Mouse (Mus musculus): ENCODE measurements around the gene Phpt1.
"Not testable (repeated sequence)": the region's sequence is repeated elsewhere in the genome, so short reads cannot be mapped to it uniquely, and the experiment has no call there.

The Phpt1 gene

GRCm38 (mm10) chr2:25560551-25560950, 14.5 kb downstream of the Phpt1 start:
- DNase-seq (ENCODE audit: low spot score) = no peak

- DNase-seq (ENCODE audit: low spot score) = no peak
Observed at GRCm38 (mm10) chr2:25558774-25559173, 16.2 kb downstream of the Phpt1 start.

GRCm38 (mm10) chr2:25557964-25558360, 17.1 kb downstream of the Phpt1 start:
- no peak for DNase-seq (ENCODE audit: low spot score)

GRCm38 (mm10) chr2:25557221-25557963, 17.6 kb downstream of the Phpt1 start, which contains the start of gene Edf1:
Gene Edf1, plus strand, starts transcription at chr2:25557847.
- DNase-seq (ENCODE audit: low spot score) = peak; percentile 87

DNA sequence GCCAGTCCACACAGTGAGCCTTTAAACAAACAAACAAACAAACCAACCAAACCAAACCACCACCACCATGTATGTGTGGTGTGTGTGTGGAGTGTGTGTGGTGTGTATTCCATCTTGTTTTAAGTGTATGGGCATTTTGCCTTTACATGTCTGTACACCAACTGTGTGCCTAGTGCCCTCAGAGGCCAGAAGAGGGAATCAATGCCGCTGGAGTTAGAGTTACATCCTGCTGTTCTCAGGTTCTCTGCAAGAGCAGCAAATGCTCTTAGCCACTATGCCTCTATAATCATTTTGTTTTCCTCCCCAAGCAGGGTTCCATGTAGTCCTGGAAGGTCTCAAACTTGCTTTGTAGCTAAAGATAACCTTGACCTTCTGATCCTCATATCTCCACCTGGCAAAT, 18.7 kb downstream of the Phpt1 start:
- DNase-seq (ENCODE audit: low spot score) = no peak

GRCm38 (mm10) chr2:25555479-25555878, 19.5 kb downstream of the Phpt1 start:
- DNase-seq (ENCODE audit: low spot score) = not testable (repeated sequence)

GRCm38 (mm10) chr2:25553171-25553786, 21.7 kb downstream of the Phpt1 start:
- not testable (repeated sequence) for DNase-seq (ENCODE audit: low spot score)

DNA sequence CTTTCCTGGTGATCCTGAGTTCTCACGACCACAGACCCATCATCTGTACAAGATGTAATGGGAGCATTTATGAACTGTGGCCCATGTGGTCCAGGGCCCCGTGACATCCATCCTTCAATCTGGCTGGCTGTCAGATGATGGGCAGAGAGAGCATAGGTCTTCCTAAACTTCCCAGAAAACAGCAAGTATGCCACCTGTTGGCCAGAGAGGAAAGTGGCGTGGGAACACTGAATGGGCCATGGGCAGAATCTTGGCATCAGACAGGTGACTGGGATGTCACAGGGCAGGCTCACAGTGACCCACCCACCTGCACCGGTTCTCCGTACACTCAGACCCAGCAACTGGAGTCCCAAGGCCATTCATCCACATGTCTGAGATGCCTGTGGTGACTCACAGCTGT, 23.8 kb downstream of the Phpt1 start:
- DNase-seq (ENCODE audit: low spot score) = peak; percentile 27

GRCm38 (mm10) chr2:25549021-25549991, 25.7 kb downstream of the Phpt1 start:
- DNase-seq (ENCODE audit: low spot score) = peak; percentile 17

GRCm38 (mm10) chr2:25546811-25547491, 28.1 kb downstream of the Phpt1 start, which contains the start of gene Traf2:
Gene Traf2, minus strand, starts transcription at chr2:25546940.
- DNase-seq (ENCODE audit: low spot score) = peak; percentile 96

DNA sequence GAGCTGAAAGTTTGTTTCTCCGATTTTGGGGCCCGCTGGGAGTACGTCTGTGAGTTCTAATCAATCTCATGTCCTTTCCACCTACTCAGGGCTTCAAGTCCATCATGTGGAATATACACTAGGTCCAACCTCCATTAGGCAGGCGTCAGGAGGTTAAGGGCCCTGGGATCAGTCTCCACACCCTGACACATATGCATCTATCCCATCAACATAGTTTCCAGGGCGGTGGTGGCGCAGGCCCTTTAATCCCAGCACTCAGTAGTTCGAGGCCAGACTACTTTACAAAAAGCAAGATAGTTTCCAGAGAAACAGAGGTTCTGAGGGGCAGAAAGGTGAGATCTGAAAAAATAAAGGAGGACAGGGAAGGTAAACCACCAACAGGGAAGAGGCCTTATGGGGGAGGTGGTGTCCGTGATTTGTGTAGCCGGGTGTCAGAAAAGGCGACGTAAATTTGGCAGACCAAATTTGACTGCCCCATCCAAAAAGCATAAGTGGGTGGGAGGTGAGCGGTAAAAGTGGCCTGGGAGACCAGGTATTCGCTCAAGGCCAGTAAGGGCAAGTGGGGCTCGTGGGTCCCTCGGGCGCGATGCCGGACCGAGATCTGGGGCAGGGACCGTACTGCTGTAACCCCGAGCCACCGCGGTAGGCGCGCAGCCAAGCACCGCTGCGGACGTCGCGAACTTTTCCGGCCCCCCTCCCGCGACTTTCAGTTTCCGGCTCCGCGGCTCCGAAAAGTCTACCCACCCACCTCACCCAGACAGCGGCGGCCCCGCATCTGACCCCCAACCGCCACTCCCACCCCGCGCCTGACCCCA, 28.8 kb downstream of the Phpt1 start:
- peak; percentile 11 for DNase-seq (ENCODE audit: low spot score)

DNA sequence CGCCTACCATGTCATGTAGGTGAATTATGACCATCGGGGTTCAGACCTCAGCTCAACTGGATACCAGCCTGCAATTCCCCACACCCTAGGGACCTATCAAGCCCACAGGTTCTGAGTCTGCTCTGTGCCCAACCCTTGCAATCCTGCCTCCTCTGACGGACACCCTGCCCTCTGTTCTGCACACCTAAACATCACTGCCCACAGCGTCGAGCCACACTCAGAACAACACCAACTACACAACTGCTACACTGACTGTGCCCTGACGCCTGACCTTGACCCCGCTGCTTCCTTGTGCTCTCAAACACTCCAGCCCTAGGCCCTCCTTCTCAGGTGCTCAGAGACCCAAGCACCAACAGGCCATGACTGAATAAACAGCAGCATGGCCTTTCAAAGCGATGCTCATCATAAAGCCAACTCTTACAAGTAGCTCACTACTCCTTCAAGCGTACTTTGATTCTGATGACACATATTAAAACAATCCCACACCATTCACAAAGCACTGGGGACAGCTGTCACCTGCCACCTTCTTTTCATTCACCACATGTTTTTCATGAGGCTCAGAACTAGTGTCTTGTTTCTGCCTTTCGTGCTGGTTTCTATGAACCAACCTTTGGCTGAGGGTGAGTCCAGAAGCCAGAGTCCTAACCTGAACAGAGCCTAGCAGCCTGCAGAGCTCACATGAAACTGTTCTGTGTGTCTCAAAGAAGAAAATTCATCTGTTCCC, 33.2 kb downstream of the Phpt1 start:
- no peak for DNase-seq (ENCODE audit: low spot score)

DNA sequence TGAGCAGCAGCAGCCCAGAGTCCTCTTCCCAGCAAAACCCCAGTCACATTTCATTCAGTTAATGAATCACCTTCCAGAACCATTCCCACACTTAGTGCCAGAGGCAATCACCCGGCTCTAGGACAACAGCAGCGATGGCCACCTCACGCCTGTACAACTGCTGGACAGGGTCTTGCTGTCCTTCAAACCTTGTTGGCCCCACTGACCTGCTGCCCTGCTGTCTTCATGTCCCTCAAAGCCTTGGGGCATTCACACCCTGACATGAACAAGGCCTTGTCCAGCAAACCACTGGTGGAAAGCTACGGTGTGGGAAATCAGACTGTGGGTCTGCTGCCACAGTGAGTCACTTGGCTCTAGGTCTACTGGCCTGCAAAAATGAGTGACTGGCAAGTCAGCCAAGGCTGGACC, 34.5 kb downstream of the Phpt1 start:
- DNase-seq (ENCODE audit: low spot score) = no peak

- DNase-seq (ENCODE audit: low spot score) = no peak
Observed at GRCm38 (mm10) chr2:25536531-25536930, 38.5 kb downstream of the Phpt1 start.

- DNase-seq (ENCODE audit: low spot score) = no peak
Observed at GRCm38 (mm10) chr2:25534866-25535182, 40.2 kb downstream of the Phpt1 start.

GRCm38 (mm10) chr2:25534178-25534865, 40.7 kb downstream of the Phpt1 start:
- DNase-seq (ENCODE audit: low spot score) = peak; percentile 45

DNA sequence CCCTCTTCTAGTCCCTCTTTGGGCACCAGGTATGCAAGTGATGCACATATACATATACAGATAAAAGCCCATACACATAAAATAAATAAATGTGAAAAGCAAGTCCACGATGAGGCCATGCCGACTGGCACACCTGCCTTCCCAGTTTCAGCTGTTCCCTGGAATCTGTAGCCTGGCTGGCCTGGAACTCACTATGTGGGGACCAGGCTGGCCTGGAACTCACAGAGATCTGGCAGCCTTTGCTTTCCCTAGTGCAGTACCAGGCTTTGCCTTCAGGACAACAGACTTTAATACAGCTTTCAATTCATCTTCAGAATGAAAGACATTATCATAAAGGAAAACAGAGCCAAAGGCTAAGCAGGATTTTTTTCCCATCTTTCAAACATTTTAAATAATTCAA, 41.3 kb downstream of the Phpt1 start:
- no peak for DNase-seq (ENCODE audit: low spot score)

- no peak for DNase-seq (ENCODE audit: low spot score)
Observed at GRCm38 (mm10) chr2:25526510-25527302, 48.3 kb downstream of the Phpt1 start.

Measured in spleen, adult 12 weeks (tissue).